Mouse (Mus musculus): Measurements from ENCODE around the gene Zbtb49. TPM values are rescaled to one million over a fixed set of nuclear protein-coding genes. Genes with fewer than 3 reads are reported as not detected.
A peak's percentile ranks its signal among the peaks of the same experiment; 100 is the strongest.

Gene Zbtb49
- total RNA-seq, 2 experiments from 2014 or later, result 2.4 to 2.6 TPM

DNA sequence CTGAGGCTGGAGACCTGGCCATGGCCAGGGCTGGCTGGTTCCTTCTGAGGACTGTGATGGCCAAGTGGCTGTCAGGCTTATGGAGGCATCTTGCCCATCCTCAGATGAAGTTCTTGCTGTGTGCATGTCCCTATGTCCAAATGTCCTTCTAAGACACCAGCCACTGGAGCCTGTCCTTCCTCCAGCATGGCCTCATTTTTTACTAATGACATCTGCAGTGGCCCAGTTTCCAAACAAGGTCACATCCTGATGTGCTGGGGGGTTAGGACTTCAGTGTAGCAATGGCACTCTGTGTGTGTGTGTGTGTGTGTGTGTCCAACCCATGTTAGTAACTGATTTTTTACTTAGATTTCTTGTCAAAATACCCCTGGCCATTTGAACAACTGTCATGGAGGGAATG lies 24.3 kb downstream of the Zbtb49 start:
- no peak for DNase-seq

DNA sequence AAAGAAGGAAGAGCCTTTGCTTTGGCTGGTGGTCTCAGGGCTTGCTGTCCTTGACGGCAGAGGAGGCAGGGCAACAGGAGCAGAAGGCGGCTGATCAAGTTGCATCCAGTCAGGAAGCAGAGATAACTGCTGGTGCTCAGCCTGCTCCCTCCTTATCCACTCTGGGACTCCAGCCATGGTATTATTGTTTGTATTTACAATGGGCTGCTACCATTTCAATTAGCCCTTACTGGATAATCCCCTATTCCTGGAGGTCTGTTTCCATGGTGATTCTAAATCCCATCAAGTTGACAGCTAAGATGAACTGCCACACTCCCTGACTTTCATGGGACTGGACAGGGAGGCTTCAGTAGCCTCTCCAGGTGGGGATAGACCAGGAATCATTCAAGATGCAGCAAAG lies 25.3 kb downstream of the Zbtb49 start:
- no peak for DNase-seq

DNA sequence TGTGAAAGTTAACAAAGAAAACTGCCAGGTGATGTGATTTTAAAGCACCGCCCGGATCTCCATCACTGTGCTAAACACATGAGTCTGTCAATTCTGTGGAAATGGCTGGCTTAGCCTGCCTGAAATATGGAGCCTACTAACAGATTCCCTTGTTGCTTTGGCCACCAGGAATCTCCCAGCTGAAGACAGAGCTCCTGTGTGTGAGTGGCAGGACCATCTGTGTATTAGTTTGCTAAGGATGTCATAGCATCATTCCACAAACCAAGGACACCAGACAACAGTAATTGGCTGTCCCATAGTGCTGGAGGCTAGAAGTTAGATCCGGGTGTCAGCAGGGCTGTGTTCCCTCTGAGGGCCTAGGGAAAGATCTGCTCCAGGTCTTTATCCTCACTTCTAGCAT lies 29.4 kb downstream of the Zbtb49 start:
- DNase-seq, result no peak

DNA sequence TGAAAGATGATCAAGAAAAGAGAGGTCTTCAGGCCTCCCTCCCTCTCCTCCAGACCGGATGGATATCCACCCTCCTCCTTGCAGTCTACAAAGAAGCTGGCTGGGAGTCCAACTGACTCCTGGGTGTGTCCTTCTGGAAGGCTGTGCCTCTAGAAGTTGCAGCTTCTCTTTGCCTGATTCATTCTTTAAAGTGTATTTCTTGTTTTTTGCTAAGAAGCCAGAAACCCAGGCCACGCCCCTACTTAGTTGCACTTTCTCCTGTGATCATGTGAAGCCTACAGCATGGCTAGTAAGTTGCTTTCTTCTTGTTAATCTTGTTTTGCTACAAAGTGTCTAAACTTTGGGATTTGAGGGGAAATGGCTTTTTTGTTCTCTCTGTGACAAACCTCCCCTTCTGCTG lies 33.3 kb downstream of the Zbtb49 start:
- DNase-seq, result no peak

DNA sequence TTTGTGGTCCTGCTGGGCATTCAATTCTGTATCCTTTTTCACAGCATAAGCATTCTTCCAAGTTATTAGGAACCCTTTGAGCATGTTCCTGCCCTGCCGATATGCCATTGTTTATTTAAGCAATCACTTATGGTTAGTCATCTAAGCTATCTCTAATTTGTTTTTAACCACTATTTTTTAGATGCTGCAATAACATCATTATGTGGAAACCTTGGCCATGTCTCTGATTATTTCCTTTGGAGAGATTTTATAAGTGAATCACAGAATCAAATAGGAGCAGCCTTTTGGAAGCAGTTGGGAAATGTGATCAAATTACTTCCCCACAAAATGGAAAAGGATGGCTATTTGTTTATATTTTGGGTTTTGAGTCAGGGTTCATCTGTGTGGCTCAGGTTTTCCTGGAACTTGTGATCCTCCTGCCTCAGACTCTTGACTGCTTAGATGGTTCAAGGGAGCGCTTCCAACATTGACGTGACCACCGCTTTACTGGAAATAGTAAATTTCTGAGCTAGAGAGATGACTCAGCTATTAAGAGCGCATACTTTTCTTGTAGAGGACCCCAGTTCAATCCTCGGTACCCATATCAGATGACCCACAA lies 35.5 kb downstream of the Zbtb49 start:
- DNase-seq, result no peak

DNA sequence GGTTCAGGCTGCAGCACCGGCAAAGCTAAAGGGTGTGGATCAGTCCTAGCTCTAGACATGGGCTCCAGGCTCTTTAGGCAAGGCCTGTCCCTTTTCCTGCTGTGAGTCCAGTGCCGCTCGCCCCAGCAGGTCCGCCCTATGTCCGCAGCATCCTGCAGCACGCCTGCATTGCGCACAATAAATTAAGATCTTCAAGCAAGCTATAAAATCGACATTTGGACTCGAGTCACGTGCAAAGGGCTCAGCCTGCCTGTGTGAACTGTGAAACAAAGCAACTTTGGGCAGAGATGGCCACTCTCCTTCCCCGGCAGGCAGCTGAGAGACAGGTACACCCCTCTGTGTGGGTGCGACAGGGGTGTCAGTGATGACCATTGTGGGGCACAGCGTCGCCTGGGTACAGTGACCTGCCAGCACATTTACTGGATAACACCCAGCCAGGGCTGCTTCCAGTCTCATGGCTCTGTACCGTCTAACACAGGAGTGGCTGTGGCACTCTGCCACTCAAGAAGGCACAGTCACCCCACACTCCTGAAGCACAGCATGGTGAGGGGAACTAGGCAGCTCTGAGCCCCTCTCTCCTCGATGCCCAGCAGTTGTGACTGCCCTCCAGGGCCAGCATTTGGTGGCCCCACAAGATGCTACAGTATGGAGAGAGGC lies 45.9 kb downstream of the Zbtb49 start:
- no peak for DNase-seq

DNA sequence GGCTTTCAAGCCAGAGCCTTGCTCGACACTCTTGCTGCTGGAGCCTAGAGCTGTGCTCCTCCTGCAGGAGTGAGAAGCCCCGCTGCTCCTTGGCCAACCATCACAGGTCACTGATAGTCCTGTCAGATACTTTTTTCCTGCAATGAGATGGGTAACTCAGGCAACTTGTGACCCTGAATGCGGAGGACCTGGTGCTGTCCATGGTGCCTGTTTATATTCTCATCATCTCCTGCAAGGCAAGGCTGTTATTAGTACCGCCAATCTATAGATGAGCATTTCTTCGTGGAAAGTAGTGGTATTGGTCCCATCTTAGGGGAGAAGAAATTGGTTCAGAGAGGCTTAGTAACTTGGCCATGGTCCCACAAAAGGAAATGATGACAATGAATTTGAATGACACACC lies 46.5 kb downstream of the Zbtb49 start:
- no peak for DNase-seq

DNA sequence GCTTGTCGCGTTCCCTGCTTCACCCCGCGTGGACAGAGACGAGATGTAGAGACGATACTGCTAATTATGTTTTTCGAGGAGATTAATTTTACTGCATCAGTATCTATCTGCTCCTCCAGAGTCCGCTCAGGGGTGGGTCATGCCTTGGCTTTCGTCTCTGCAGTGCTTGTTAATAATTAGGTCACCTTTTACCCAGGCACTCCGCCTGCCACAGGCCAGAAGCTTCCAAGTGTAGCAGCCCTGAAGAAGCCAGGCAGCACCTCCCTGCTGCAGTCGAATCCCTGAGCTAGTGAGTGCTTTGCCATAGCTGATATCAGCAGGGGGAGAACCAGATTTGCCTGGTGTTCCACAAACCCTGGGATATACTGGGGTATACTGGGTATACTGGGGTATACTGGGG lies 51.8 kb downstream of the Zbtb49 start:
- no peak for DNase-seq

DNA sequence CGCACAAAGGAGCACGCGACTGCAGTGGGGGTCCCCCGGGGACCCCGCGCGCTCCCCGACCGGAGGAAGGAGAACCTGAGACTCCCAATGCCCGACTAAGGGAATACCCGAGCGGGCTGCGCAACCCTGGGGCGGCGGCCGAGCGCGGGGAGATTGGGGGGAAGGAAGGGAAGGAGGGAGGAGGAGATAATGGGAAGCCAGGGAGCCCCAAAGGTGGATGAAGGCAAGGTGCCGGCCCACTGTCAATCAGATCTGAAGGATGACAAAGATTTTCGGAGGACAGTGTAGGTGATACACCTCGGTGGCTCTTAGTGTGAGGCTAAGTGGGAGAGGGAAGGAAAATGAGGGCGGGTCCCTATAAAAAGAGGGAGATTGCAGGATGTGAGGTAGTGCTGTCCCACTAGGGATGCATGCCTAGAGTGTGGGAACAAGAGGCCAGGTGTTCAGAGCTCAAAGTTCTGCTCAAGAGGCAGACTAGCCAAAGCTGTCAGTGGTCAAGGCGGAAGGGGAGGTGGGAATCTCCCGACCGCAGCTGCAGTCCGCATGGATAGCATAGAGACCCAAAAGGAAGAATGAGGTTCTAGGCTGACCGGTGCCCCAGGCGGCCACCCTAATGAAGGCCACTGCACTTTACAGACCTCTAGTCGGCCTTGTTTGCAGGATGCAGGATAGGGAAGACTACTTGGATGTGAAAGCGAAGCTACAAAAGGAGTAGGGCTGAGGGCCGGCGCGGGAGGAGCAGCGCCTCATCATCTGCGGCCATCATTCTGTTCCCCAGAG lies 60.4 kb downstream of the Zbtb49 start, which contains the start of gene Nsg1:
Gene Nsg1, minus strand, starts transcription at position 274 of the 780 bp plus-strand sequence.
- DNase-seq, result no peak

DNA sequence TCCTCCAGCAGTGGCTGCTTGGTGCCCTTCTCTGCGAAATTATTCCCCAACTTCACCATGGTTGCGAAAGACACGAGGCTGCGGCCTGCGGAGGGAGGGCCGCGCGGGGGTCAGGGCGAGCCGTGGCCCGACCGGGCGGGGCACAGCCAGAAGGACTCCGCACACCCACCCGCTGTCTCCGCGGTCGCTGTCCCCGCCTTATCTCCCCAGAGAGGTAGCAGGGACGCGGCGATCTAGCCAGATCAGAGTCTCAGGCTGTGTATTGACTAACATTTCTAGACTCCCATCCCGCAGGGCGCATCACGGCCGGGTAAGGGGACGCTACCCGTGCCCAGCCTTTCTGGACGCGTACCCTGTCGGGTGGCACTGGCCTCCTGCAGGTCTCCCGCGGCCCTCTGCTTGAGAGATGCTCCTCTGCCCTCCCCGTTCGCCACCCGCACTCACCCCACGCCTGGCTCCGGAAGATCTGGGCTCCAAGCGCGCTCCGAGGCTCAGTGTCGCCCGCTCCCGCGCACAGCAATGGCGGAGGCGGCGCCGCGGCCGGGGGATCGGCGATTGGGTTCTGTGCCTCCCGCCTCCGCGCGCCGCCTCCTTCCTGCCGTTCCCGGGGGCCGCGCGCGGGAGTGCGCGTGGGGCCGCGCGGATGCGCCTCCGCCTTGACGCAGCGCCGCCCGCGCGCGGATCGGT lies 61.2 kb downstream of the Zbtb49 start:
- peak; percentile 48 for DNase-seq

DNA sequence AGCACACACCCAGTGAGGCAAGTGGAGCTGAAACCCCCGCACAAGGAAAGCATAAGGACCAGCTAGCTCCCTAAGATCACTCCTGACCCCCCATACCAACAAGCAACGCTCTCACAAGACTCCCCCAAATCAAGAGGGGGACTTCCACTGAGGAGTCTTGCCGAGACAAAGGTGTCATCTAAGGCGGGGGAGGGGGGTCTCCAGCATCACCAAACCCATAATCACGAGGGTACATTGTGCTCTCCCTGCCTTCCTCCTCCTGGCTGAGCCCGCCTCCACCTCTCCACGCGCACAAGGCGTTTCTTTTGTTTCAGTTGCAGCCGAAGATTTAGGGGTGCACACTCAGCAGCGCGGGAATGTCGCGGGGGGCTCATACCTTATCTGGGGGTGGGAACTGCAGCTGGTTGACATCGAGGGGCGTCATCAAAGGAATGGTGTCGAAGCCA lies 61.7 kb downstream of the Zbtb49 start:
- DNase-seq, result no peak

DNA sequence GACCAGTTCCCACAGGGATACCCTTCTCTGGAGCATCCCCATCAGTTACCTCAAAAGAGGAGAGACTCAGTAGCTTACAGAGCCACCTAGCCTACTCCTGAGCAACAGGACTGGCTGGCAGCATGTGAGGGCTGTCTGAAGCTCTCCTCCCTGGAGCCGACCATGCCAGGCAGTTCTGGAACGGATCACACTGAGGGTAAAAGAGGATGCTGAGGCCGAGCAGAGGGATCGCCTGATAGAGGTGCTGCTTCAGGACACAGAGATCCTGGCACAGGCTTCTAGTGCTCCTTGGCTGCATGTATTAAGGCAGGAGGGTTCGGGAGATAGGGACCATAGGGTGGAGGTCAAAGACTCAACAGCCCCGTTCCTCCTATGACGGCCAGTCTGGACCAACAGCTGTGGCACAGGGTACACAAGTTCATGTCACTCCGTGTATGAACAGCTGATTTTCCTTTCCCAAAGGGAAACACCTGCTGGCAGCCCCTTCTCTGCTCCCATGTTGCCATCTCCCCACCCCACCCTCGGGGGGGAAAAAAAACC lies 62.7 kb downstream of the Zbtb49 start:
- no peak for DNase-seq

DNA sequence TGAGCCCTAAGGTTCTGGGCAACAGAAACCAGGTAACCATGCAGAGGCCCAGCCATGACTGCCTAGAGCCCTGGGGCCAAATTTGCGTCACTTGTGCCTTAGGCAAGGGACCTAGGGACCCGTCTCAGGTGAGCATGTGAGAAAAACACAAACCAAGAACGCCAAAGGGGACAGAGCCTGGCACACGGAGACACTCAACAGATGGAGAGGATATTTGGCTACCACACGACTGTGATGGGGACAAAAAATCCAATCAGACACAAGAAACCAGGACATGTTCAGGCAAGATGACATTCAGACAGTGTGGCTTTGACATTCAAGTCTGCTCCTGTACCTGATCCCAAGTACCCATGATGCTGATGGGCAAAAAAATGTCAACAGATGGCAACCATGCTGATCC lies 66.6 kb downstream of the Zbtb49 start:
- no peak for DNase-seq

DNA sequence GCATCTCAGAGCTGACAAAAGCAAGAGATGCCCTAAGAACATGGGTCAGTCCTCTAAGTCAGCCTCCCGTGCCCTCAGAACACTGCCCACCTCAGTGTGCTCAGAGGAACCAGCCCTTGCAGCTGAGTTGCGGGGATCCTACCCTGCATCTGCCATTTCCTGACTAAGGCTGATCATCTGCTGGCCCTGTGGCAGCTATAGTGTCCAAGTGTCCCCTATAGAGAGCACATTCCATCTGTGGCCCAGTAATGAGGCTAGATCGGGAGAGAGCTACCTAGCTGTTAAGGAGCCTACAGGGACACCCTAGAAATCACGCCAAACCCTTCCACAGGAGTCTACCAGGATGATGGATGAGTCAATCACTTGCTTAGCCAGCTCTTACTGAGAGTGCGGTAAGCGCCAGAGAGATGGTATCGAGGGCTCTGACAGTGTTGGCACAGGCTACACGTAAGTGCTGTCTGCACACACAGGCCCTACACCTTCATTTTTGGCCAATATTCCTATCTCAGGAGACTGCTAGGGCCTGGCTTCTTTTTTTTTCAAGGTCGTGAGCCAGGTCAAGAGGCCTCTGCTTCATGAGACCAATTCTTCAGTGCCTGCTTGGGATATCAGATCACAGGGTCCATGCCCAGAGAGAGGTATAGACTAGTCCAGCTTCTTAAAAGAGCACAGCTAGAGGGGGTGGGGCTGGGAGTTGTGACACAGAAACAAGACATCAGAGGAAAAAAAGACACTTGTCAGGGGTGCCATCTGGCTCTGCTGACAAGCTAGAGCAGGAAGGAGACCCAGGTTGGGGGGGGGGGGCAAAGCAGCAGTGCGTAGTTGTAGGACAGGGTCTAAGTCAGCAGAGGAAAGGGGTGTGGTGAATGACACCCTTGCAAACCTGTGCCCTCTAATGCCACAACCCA lies 67.8 kb downstream of the Zbtb49 start:
- DNase-seq, result no peak

DNA sequence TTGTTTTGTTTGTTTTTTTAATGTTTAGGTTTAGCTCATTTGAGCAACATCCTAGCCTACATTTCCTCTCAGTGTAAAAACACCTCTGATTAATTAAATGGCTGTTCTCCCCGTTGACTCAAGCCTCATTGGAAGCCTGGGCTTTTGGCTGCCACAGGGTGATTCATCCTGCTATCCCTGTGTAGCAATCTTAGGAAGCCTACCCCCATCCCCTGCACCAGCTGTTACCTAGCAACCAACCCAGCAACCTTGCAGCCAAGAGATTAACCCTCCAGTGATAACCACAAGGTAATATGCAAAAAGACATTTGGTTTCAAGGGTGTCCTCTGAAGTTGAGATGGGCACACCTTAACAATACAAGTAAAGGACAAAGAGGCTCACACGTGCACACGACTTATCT lies 69.0 kb downstream of the Zbtb49 start:
- no peak for DNase-seq

DNA sequence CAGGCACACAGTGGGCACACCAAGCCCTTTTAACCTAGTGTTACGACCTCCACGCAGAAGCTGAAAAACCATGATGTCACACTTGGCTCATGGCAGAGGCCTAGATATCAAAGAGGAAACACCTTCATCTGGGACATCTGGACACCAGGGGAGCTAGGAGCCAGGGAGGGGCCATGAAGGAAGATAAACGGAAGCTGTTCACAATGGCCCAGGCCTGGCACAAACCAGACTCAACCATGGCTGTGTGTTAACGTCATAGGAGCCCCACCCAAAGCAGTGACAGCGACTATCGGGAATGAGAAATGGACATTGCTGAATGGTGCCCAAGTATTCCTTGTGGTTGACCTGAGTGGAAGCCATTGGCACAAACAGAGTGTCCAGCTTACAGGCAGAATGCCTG lies 73.7 kb downstream of the Zbtb49 start:
- DNase-seq, result no peak

DNA sequence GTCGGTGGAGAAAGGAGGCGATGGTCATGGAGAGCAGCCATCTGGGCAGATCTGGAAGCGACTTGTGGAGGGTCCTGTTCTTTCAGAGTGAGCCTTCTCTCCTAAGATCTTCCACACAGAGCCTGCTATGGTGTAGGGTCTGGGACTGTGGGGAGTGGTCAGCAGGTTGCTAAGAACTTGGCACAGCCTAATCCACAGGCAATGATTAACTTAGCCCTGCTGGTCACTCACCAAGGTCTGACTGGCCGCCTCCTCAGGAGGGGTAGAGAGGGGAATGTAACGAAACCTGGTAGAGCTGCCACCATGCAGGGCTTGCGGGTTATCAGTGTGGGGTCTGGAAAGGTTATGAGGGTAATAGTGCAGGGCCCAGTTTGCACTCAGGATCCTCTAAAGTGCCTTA lies 79.4 kb downstream of the Zbtb49 start:
- no peak for DNase-seq

All from gastrocnemius, postnatal 25 days (tissue).